Mouse (Mus musculus) midbrain, embryonic 12.5 days (tissue): ENCODE data around the gene Gm7168. TPM values are rescaled to one million over a fixed set of nuclear protein-coding genes. Genes with fewer than 3 reads are reported as not detected.

ENCODE experiments used
- polyA plus RNA-seq: library from polyadenylated mRNA; unstranded; fragments of >200 nt; fragmentation: Nextera tagmentation; extraction: Ambion mirVana; gene quantifications from 2 replicates; pipeline ENCODE4 v1.2.1, GENCODE M21; 2016

Gene Gm7168
- polyA plus RNA-seq, 1 experiment from 2014 or later, result not detected

Other genes with a start within 250 kb of the Gm7168 start
- 162 and 176 TPM in 2 replicates for gene Afdn, start 187.8 kb upstream of the Gm7168 start, polyA plus RNA-seq
- gene Tcte2, start 186.5 kb upstream of the Gm7168 start, polyA plus RNA-seq, result 12.8 and 16.6 TPM in 2 replicates
- not detected in 2 replicates for gene Gm7356, start 55.3 kb downstream of the Gm7168 start, polyA plus RNA-seq
- gene Gm7358, start 111.2 kb downstream of the Gm7168 start, polyA plus RNA-seq, result not detected in 2 replicates